In the genomic region with DNA sequence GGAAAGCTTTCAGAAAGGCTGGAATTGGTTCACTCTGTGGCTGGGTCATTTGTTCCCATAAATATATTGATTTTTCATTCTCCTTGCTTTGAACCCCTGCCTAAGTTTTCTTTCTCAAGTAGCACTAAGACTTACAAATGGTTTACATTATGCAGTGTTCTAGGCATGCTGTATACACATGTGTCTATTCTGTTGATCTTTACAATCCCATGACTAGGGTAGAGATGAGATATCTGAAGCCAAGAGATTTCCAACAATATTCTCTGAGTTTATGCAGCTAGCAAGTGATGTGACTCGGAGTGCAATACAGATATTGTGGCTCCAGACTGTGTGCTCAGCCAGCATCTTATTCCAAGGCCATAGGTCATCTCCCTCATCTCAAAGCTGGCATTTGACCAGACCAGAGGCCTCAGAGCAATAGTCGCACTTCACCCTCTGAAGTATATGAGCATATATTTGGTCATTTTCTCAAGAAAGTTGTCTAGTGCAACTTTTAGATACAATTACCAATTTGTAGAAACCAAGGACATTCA, we compare ENCODE assay signal across 24 mouse cellular contexts.
DNase-seq lines count a peak whose midpoint lies in the region; ATAC-seq and TF ChIP-seq lines count a peak whose summit lies in the region.
"Had no signal": no experiment of that assay in that cellular context is flagged by ENCODE, and none has a peak within 500 bp of the region (broad histone marks: within the 10 kb centered on the region; RNA-seq: fewer than 3 reads in every experiment).

No protein-coding gene starts in this region.

- no peak for TF ChIP-seq CTCF in kidney, adult 2 months (conservative IDR thresholded peaks at IDR 0.05; ENCODE audit: insufficient read depth, insufficient read length, low read depth, low read length)
- no peak for TF ChIP-seq CTCF in lung, embryonic 14.5 days (IDR thresholded peaks at IDR 0.05; ENCODE audit: low read depth)
- TF ChIP-seq CTCF in lung, postnatal 0 days (IDR thresholded peaks at IDR 0.05) = no peak

- H3K4me1 ChIP-seq in kidney, adult 2 months (ENCODE audit: control insufficient read depth, insufficient read depth, low read length) = peaks cover 13% of the 10 kb centered on the region; the same call in 1 of the 2 replicates
- peaks cover 24% of the 10 kb centered on the region for H3K4me1 ChIP-seq in lung, embryonic 14.5 days (ENCODE audit: insufficient read depth)
- H3K4me1 ChIP-seq in lung, postnatal 0 days (ENCODE audit: insufficient read depth, low read depth, low read length) = peaks cover 13% of the 10 kb centered on the region; the same call in 1 of the 2 replicates
- H3K4me1 ChIP-seq in stomach, embryonic 16.5 days (ENCODE audit: control insufficient read depth, insufficient read depth, low read length) = peaks cover 32% of the 10 kb centered on the region
- H3K4me1 ChIP-seq: hindbrain, embryonic 12.5 days had no signal

- H3K4me3 ChIP-seq in kidney, adult 2 months (ENCODE audit: insufficient read depth, low read depth, low read length) = no peak overlapping the region
- no peak overlapping the region for H3K4me3 ChIP-seq in lung, embryonic 14.5 days (ENCODE audit: low read depth, low read length)
- no peak overlapping the region for H3K4me3 ChIP-seq in lung, postnatal 0 days (ENCODE audit: low read depth, low read length)
- H3K4me3 ChIP-seq in stomach, embryonic 16.5 days (replicated peaks; ENCODE audit: low read length) = no peak overlapping the region
- H3K4me3 ChIP-seq: embryonic facial prominence, embryonic 12.5 days; gastrocnemius, adult 2 months; hindbrain, embryonic 12.5 days; hindbrain, embryonic 15.5 days had no signal

- peak; percentile 66 for ATAC-seq in lung, embryonic 14.5 days (ENCODE audit: insufficient read depth)
- ATAC-seq in lung, postnatal 0 days = peak; percentile 55
- peak; percentile 75 for ATAC-seq in stomach, embryonic 16.5 days (ENCODE audit: insufficient read depth, low FRiP score)
- ATAC-seq: forebrain, embryonic 14.5 days; forebrain, postnatal 0 days; Patski had no signal

- DNase-seq in kidney, adult 2 months = peak; percentile 36
- no peak for DNase-seq in kidney, adult 11 months
- peak; percentile 60 for DNase-seq in lung, embryonic 14.5 days
- no peak for DNase-seq in lung, postnatal 10 days
- no peak for DNase-seq in lung, postnatal 0 days (ENCODE audit: low spot score)
- no peak for DNase-seq in lung, adult 18-20 months
- DNase-seq: adrenal gland, postnatal 10 days; adrenal gland, postnatal 36 days; B cell, adult 2 months; cerebellum, adult 18-20 months; cerebellum, adult 9-10 months; cerebellum, postnatal 14 days; forebrain, postnatal 0 days; gastrocnemius, adult 2 months; gastrocnemius, postnatal 14 days had no signal

- H3K27ac ChIP-seq in kidney, adult 2 months (ENCODE audit: insufficient read depth, low read depth, low read length) = no peak overlapping the region
- H3K27ac ChIP-seq in lung, embryonic 14.5 days (ENCODE audit: low read depth) = peak overlapping the region; percentile 22; the same call in 1 of the 2 replicates
- H3K27ac ChIP-seq in lung, postnatal 0 days (ENCODE audit: low read length) = no peak overlapping the region
- H3K27ac ChIP-seq in stomach, embryonic 16.5 days (ENCODE audit: low read length) = peak overlapping the region; percentile 25
- H3K27ac ChIP-seq: embryonic facial prominence, embryonic 12.5 days; hindbrain, embryonic 12.5 days; hindbrain, embryonic 15.5 days had no signal

- TF ChIP-seq POLR2A in kidney, adult 2 months (IDR thresholded peaks at IDR 0.05; ENCODE audit: low read depth, low read length) = no peak

- WGBS in kidney, adult 2 months = 62% methylated on average over 2 of the region's 2 CpGs
- WGBS in lung, embryonic 14.5 days = 42% methylated on average over 2 of the region's 2 CpGs
- 54% methylated on average over 2 of the region's 2 CpGs for WGBS in lung, postnatal 0 days
- 73% methylated on average over 2 of the region's 2 CpGs for WGBS in stomach, embryonic 16.5 days

- no peak overlapping the region for H3K9ac ChIP-seq in lung, embryonic 14.5 days
- no peak overlapping the region for H3K9ac ChIP-seq in lung, postnatal 0 days (replicated peaks; ENCODE audit: low read depth)
- H3K9ac ChIP-seq in stomach, embryonic 16.5 days (ENCODE audit: low read length) = no peak overlapping the region
- H3K9ac ChIP-seq: embryonic facial prominence, embryonic 12.5 days; forebrain, postnatal 0 days; hindbrain, embryonic 12.5 days; hindbrain, embryonic 15.5 days had no signal

- TF ChIP-seq EP300 in lung, postnatal 0 days (IDR thresholded peaks at IDR 0.05) = no peak

- no peak overlapping the region for H3K4me2 ChIP-seq in lung, embryonic 14.5 days
- no peak overlapping the region for H3K4me2 ChIP-seq in lung, postnatal 0 days (replicated peaks; ENCODE audit: low read depth, low read length)
- no peak overlapping the region for H3K4me2 ChIP-seq in stomach, embryonic 16.5 days (ENCODE audit: low read depth, low read length)
- H3K4me2 ChIP-seq: embryonic facial prominence, embryonic 12.5 days; heart, embryonic 11.5 days; hindbrain, embryonic 12.5 days; hindbrain, embryonic 15.5 days had no signal

- no peaks in the 10 kb centered on the region for H3K36me3 ChIP-seq in kidney, adult 2 months (ENCODE audit: control insufficient read depth, insufficient read depth, low read length)
- H3K36me3 ChIP-seq in lung, embryonic 14.5 days (ENCODE audit: insufficient read depth) = 0 out of 2 replicates have a peak, but pooled peaks cover 4% of the 10 kb centered on the region
- no peaks in the 10 kb centered on the region for H3K36me3 ChIP-seq in lung, postnatal 0 days (ENCODE audit: insufficient read depth, low read length)
- 0 out of 2 replicates have a peak, but pooled peaks cover 5% of the 10 kb centered on the region for H3K36me3 ChIP-seq in stomach, embryonic 16.5 days (ENCODE audit: control insufficient read depth, insufficient read depth, low read length)
- H3K36me3 ChIP-seq: embryonic facial prominence, embryonic 12.5 days; G1E; hindbrain, embryonic 12.5 days; hindbrain, embryonic 15.5 days had no signal

- H3K9me3 ChIP-seq in lung, embryonic 14.5 days (ENCODE audit: low read depth, low read length) = no peaks in the 10 kb centered on the region
- H3K9me3 ChIP-seq in lung, postnatal 0 days (ENCODE audit: low read length) = no peaks in the 10 kb centered on the region
- no peaks in the 10 kb centered on the region for H3K9me3 ChIP-seq in stomach, embryonic 16.5 days (replicated peaks; ENCODE audit: control insufficient read depth, low read length)
- H3K9me3 ChIP-seq: embryonic facial prominence, embryonic 12.5 days; G1E; hindbrain, embryonic 12.5 days; hindbrain, embryonic 15.5 days had no signal

- H3K27me3 ChIP-seq in kidney, adult 2 months (replicated peaks; ENCODE audit: control insufficient read depth, insufficient read depth, low read length) = no peaks in the 10 kb centered on the region
- H3K27me3 ChIP-seq in lung, embryonic 14.5 days (ENCODE audit: insufficient read depth, low read length) = no peaks in the 10 kb centered on the region
- no peaks in the 10 kb centered on the region for H3K27me3 ChIP-seq in lung, postnatal 0 days (replicated peaks; ENCODE audit: insufficient read depth, low read length)
- no peaks in the 10 kb centered on the region for H3K27me3 ChIP-seq in stomach, embryonic 16.5 days (ENCODE audit: control insufficient read depth, insufficient read depth, low read length)
- H3K27me3 ChIP-seq: CH12.LX; embryonic facial prominence, embryonic 12.5 days; hindbrain, embryonic 12.5 days; hindbrain, embryonic 15.5 days; Patski had no signal

Comparison
In these comparisons a context has a peak if more than half of its experiments do, and no peak if none do; other contexts are left out.
1. DNase-seq: peak in kidney, adult 2 months (single experiment) and lung, embryonic 14.5 days (single experiment); none in kidney, adult 11 months (single experiment), lung, postnatal 10 days (single experiment), lung, postnatal 0 days (single experiment) and lung, adult 18-20 months (0 of 2).
2. H3K27ac ChIP-seq: peak in lung, embryonic 14.5 days (single experiment) and stomach, embryonic 16.5 days (single experiment); none in kidney, adult 2 months (single experiment) and lung, postnatal 0 days (single experiment).
3. Peak in every context shown above with its lines, with median percentiles within 50 percentile points of each other: ATAC-seq.